Mouse (Mus musculus) intestine, embryonic 14.5 days (tissue): ENCODE measurements around the gene Rnf31. TPM values are rescaled to one million over a fixed set of nuclear protein-coding genes. Genes with fewer than 3 reads are reported as not detected.

Source experiments
- ATAC-seq: fragments of 200-750 bp; cut with Nextera tagmentation; replicated peaks from 2 replicates; pipeline ENCODE4 v1.8.0; 2017; ENCODE audit warnings: low read depth, moderate number of reproducible peaks, moderate TSS enrichment, moderate library complexity; ENCODE audit not compliant: low FRiP score, low TSS enrichment
- DNase-seq: peaks from one replicate; pipeline ENCODE4 v3.0.0-alpha.2; 2018; ENCODE audit warnings: low spot score
- H3K27ac ChIP-seq: fragments of 300-500 bp; sonication (generic); 2 replicates; pipeline ENCODE4 v1.5.1; 2014; ENCODE audit warnings: low read depth, mild to moderate bottlenecking, control low read depth
- H3K27me3 ChIP-seq: fragments of 300-500 bp; sonication (generic); replicated peaks from 2 replicates; pipeline ENCODE4 v1.6.1; 2014; ENCODE audit warnings: low read length, control low read depth; ENCODE audit not compliant: control insufficient read depth, insufficient read depth
- H3K36me3 ChIP-seq: fragments of 300-500 bp; sonication (generic); 2 replicates; pipeline ENCODE4 v1.6.1; 2014; ENCODE audit warnings: low read length, control low read depth; ENCODE audit not compliant: control insufficient read depth, insufficient read depth
- H3K4me1 ChIP-seq: fragments of 300-500 bp; sonication (generic); replicated peaks from 2 replicates; pipeline ENCODE4 v1.6.1; 2014; ENCODE audit warnings: low read length, control low read depth, mixed read lengths; ENCODE audit not compliant: control insufficient read depth, insufficient read depth
- H3K4me2 ChIP-seq: fragments of 300-500 bp; sonication (generic); 2 replicates; pipeline ENCODE4 v1.6.1; 2014; ENCODE audit warnings: low read length
- H3K4me3 ChIP-seq: fragments of 300-500 bp; sonication (generic); 2 replicates; pipeline ENCODE4 v1.5.1; 2014; ENCODE audit warnings: low read depth, low read length, control low read depth, mixed read lengths
- H3K9ac ChIP-seq: fragments of 300-500 bp; sonication (generic); 2 replicates; pipeline ENCODE4 v1.6.1; 2014; ENCODE audit warnings: mild to moderate bottlenecking, low read length
- H3K9me3 ChIP-seq: fragments of 300-500 bp; sonication (generic); 2 replicates; pipeline ENCODE4 v1.6.1; 2016; ENCODE audit warnings: low read length, control low read depth; ENCODE audit not compliant: control insufficient read depth
- WGBS: fragments of 180-500 bp; shearing (Covaris S2); extraction: QIAGEN DNeasy Blood & Tissue Kit; methylation state at CpG from one replicate; pipeline ENCODE4 v1.1.7; 2014; 5-methylcytosine and 5-hydroxymethylcytosine counted together
- polyA plus RNA-seq: library from polyadenylated mRNA; unstranded; fragments of >200 nt; fragmentation: Nextera tagmentation; extraction: Ambion mirVana; gene quantifications from 2 replicates; pipeline ENCODE4 v1.2.1, GENCODE M21; 2014

Gene Rnf31
- polyA plus RNA-seq, 1 experiment from 2014 or later, result 15.9 TPM

DNA sequence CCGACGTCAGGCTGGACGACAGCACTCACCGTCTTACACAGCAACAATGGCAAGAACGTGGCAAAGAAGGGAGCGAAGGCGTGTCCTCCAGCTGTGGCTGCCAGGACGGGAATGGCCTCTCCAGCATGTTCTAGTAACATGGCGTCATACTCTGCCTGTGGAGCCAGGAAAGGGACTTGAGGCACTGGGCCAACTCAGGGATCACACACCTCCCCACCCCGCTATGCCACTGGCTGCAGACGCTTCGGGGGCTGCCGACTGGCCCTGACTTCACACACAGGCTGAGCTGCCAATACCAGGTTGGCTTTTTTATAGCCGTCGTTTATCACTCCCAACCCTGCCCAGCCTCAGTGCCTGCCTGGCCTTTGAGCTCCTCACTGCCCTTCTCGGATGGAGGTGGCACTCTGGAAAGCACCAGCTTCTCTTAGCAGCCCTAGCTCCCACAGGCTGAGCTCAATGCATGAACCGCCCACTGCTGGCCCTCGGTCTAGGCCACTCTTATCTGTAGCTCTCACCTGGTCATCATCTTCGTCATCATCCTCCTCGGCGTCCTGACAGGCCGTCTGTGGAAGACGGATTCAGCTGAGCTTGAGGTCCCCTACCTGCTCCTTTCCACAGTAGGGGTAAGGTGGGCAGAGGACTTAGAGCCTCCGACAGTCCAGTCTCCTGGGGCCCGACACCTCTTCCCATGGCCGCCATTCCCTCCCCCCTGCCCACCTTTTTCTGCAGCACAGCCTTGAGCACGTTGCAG lies 36.7 kb downstream of the Rnf31 start:
- Histone ChIP-seq H3K27me3 (no peaks in the 10 kb centered on the region), H3K4me2 (no peak overlapping the region), H3K4me1 (no peaks in the 10 kb centered on the region), H3K4me3 (no peak overlapping the region), H3K9me3 (no peaks in the 10 kb centered on the region), H3K27ac (no peak overlapping the region), H3K9ac (no peak overlapping the region), H3K36me3 (peaks cover 93% of the 10 kb centered on the region)
- ATAC-seq, result no peak
- 81% methylated on average over 27 of the region's 27 CpGs for WGBS
- DNase-seq, result no peak

DNA sequence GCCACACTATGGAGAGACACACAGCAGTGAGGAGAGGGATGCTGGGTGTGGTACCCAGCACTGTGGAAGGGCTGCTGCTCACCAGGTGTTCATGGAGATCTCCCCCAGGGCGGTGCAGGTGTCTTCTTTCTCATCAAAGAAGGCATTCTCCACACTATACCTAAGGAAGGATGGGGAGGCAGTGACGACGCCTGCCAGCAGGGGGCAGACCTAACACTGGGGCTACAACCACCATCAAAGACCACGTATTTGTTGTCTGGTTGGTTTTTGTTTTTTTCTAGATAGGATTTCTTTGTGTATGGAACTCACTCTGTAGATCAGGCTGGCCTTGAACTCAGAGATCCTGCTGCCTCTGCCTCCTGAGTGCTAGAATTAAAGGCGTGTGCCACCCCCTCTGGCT lies 37.8 kb downstream of the Rnf31 start:
- H3K4me3 ChIP-seq, result no peak overlapping the region
- H3K4me2 ChIP-seq, result no peak overlapping the region
- no peaks in the 10 kb centered on the region for H3K27me3 ChIP-seq
- no peak overlapping the region for H3K27ac ChIP-seq
- H3K4me1 ChIP-seq, result no peaks in the 10 kb centered on the region; the same call in 1 of the 2 replicates
- 54% methylated on average over 5 of the region's 5 CpGs for WGBS
- no peaks in the 10 kb centered on the region for H3K9me3 ChIP-seq
- no peak overlapping the region for H3K9ac ChIP-seq
- ATAC-seq (no peak), DNase-seq (peak; percentile 66)
- peaks cover 97% of the 10 kb centered on the region for H3K36me3 ChIP-seq

GRCm38 (mm10) chr14:55634874-55635522 lies 43.5 kb downstream of the Rnf31 start:
- Histone ChIP-seq H3K27me3 (no peaks in the 10 kb centered on the region), H3K4me3 (peak overlapping the region; percentile 66), H3K27ac (no peak overlapping the region), H3K4me2 (peak overlapping the region; percentile 81), H3K36me3 (peaks cover 78% of the 10 kb centered on the region), H3K9me3 (no peaks in the 10 kb centered on the region), H3K4me1 (peaks cover 3% of the 10 kb centered on the region; the same call in 1 of the 2 replicates), H3K9ac (peak overlapping the region; percentile 58)
- WGBS, result 4% methylated on average over 23 of the region's 23 CpGs
- DNase-seq (no peak), ATAC-seq (peak; percentile 44)

- Histone ChIP-seq H3K27ac (no peak within 1 kb of the TSS), H3K4me1 (peaks cover 3% of the 10 kb centered on the region; the same call in 1 of the 2 replicates), H3K4me3 (peak within 1 kb of the TSS; percentile 66), H3K36me3 (peaks cover 78% of the 10 kb centered on the region), H3K9ac (peak within 1 kb of the TSS; percentile 58), H3K4me2 (peak within 1 kb of the TSS; percentile 81), H3K9me3 (no peaks in the 10 kb centered on the region), H3K27me3 (no peaks in the 10 kb centered on the region)
- peak; percentile 80 for ATAC-seq
- WGBS, result 2% methylated on average over 27 of the region's 33 CpGs
- peak; percentile 91 for DNase-seq
Measured at GRCm38 (mm10) chr14:55635523-55636007, 44.1 kb downstream of the Rnf31 start, which contains the start of gene Ipo4. Ipo4 (minus strand) TSS chr14:55635957.

DNA sequence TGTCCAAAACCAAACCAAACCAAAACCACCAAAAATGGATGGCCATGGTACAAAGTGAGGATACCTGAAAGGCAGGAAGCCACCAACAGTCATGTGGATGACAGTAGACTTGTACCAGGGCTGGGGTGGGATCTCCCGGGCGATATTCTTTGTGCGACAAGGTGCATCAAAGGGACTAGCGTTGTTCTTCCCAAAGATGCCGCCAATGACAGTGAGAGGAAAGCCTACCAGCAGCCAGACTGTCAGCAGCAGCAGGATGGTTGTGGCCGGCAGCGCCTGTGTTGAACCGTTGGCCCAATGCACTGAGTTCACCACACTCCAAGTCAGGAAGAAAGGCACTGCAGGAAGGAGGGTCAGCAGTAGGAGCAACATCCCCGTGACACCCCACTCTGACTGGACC lies 46.3 kb downstream of the Rnf31 start, which contains the start of gene Gm49378:
Gene Gm49378, minus strand, starts transcription at position 101 of the 400 bp plus-strand sequence.
- H3K4me3 ChIP-seq, result no peak within 1 kb of the TSS
- no peak within 1 kb of the TSS for H3K4me2 ChIP-seq
- peaks cover 65% of the 10 kb centered on the region for H3K36me3 ChIP-seq
- 95% methylated on average over 9 of the region's 9 CpGs for WGBS
- no peak for ATAC-seq
- H3K27me3 ChIP-seq, result no peaks in the 10 kb centered on the region
- H3K27ac ChIP-seq, result no peak within 1 kb of the TSS
- no peaks in the 10 kb centered on the region for H3K9me3 ChIP-seq
- DNase-seq, result no peak
- H3K4me1 ChIP-seq, result peaks cover 8% of the 10 kb centered on the region; the same call in 1 of the 2 replicates
- no peak within 1 kb of the TSS for H3K9ac ChIP-seq

GRCm38 (mm10) chr14:55640816-55641215 lies 49.3 kb downstream of the Rnf31 start:
- Histone ChIP-seq H3K9me3 (no peaks in the 10 kb centered on the region), H3K36me3 (peaks cover 52% of the 10 kb centered on the region), H3K27me3 (no peaks in the 10 kb centered on the region), H3K9ac (no peak overlapping the region), H3K4me2 (no peak overlapping the region), H3K4me1 (peaks cover 21% of the 10 kb centered on the region), H3K4me3 (no peak overlapping the region), H3K27ac (no peak overlapping the region)
- WGBS, result 95% methylated on average over 14 of the region's 14 CpGs
- ATAC-seq (no peak), DNase-seq (no peak)

- H3K27ac ChIP-seq, result no peak overlapping the region
- no peak overlapping the region for H3K4me3 ChIP-seq
- DNase-seq, result no peak
- H3K9ac ChIP-seq, result no peak overlapping the region
- ATAC-seq, result no peak
- no peaks in the 10 kb centered on the region for H3K27me3 ChIP-seq
- peaks cover 19% of the 10 kb centered on the region for H3K4me1 ChIP-seq
- H3K4me2 ChIP-seq, result no peak overlapping the region
- 95% methylated on average over 13 of the region's 13 CpGs for WGBS
- H3K36me3 ChIP-seq, result peaks cover 53% of the 10 kb centered on the region
- H3K9me3 ChIP-seq, result no peaks in the 10 kb centered on the region
Measured at GRCm38 (mm10) chr14:55641291-55641690, 49.8 kb downstream of the Rnf31 start.

- Histone ChIP-seq H3K27me3 (no peaks in the 10 kb centered on the region), H3K4me1 (peaks cover 19% of the 10 kb centered on the region), H3K9ac (peak overlapping the region; percentile 96), H3K9me3 (no peaks in the 10 kb centered on the region), H3K4me2 (peak overlapping the region; percentile 88), H3K36me3 (peaks cover 49% of the 10 kb centered on the region), H3K4me3 (peak overlapping the region; percentile 97), H3K27ac (peak overlapping the region; percentile 96)
- ATAC-seq (peak; percentile 33), DNase-seq (no peak)
- WGBS, result 19% methylated on average over 8 of the region's 8 CpGs
Measured at GRCm38 (mm10) chr14:55642679-55643059, 51.2 kb downstream of the Rnf31 start.
